Mouse (Mus musculus): ENCODE results near the gene Fbxl17.

Fbxl17 gene

DNA sequence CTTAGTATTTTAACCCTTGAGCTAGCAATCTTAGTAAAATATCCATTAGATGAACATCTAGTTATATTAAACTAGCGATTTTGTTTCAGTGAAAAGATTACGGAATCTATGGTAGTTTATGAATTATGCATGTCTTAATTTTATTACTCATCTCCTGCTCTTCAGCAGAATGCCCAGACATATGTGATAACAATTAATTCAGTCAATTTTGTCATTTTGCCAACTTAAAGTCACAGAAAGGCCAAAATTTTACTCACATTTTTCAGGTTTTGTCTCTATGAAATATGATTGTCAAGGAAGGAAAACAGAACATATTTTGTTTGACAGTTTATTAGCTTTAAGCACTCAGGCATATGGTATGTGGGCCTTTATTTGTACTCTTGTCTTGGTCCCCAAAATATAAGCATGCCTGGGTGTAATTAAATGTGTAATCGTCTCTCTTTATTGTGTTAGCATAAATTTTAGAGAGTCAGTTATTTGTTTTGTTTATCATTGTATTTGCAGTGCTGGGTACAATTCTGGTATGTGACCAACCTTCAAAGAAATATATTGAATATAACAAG is 482.1 kb downstream of the Fbxl17 start:
- no peak for DNase-seq

DNA sequence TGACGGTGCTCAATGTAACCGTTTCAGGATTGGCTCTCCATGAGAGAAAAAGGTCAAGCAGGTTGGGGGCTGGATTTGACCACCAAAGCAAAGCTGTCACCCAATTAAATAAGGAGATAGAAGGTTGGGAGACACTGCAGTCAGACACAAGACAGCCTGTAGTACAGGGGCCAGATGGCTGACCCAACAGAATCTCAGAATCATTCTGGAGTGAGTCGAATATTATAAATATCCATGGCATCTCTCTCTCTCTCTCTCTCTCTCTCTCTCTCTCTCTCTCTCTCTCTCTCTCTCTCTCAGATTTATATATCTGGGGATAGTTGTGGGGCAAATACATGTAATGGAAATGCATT is 487.3 kb downstream of the Fbxl17 start:
- no peak for DNase-seq

DNA sequence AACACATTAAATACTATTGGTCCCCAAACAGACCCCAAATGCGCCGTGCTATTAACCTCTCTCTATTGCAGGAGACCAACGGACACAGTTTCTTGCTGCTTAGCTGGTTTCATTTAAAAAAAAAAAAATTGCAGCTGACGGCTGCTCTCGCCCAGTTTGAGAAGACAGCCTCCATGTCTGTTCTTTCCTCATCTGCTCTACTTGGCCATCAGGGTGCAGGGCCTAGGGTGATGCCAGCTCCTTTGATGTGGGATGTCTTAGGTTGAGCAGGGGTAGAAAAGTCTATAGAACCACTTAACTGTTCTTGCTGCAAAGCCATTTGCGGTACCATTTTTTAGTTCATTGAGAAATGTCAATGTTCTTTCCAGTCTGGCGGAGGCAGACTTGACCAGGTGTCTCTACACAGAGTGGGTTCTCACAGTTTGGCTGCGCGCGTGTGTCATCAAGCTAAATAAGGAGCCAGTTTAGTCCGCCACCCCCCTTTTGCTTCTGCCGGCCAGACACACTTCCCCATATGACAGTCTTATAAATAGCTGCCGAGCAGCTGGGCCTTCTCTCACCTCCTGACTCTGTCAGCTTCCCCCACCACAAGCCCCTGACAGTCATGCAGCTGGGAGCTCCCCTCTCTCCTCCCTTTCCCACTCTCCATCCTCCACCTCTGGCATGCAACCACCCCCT is 487.8 kb downstream of the Fbxl17 start:
- peak; percentile 14 to 19 for DNase-seq

DNA sequence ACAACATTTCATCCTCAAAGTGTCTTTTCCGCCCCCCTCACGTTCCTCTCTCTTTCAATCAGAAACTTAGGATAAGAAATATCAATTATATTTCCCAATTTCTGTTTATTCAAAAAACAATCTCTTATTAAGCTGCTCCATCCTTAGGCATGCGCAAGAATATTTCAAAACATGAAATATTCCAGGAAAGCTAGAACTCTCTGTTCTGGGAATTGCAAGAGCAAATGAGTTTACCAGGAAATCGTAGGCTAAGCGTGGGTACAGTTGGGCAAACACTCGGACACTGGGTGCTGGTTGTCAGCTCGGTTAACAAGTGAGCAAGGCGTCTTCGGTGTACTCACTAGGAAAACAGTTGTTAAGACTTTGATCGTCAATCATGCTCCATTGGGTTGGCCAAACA is 489.0 kb downstream of the Fbxl17 start:
- no peak for DNase-seq

DNA sequence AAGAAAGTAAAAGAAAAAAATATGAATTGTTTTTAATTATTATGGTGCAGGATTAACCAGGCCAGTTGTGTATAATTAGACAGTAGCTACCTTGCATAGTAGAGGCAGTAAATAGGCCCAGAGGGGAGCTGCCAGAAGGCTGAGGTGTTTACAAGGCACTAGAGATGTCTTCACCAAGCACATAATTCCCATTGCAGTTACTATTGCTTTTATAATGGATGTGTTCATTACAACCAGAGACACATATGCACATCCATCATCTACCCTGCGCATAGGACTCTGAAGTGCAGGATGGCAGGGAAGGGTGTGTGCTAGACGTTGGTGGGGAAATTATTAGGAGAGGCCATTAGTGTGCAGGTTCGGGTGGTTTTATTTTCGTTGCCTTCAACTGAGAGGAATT is 491.0 kb downstream of the Fbxl17 start:
- DNase-seq, result no peak

DNA sequence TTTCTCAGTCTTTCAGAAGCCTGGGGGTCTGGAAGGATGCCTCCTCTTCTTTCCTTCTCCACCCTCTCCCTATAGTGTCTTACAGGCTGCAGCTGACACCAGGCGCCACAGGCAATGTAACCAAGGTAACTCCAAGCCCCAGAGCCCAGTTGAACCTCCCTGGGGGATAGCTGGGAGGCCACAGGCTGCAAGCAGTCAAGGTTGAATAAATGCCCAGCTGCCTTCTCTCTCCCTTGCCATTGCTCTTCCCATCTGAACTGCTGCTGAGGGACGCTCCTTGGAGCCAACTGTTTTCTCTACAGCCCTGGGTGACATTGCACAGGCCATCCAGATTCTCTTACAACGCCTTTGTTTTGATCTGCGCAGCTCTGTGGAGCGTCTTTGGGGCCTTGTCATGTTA is 491.5 kb downstream of the Fbxl17 start:
- no peak for DNase-seq

DNA sequence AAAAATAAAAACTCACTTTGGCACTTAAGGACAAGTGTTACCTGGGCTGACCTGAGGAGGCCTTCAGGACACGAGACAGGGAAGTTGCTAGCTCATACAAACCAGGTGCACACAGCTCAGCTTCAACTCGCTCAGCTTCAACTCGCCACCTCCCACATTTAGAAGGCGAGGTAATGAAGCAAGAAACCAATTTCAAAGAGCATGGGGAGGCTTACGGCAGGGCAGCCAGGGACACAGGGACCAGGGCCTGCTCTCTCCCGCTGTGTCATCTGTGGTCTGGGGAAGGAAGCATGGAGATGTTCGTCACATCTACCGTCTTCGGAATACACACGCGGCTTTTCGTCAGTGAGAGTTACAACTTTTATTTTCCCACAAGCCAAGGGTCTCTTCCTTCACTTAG is 491.9 kb downstream of the Fbxl17 start:
- no peak for DNase-seq

Data from lung, adult 18-20 months (tissue).